Mouse (Mus musculus) lung, embryonic 14.5 days (tissue): ENCODE measurements around the gene Gm43517. TPM values are rescaled to one million over a fixed set of nuclear protein-coding genes. Genes with fewer than 3 reads are reported as not detected.

ENCODE experiments used
- ATAC-seq: fragments of 200-750 bp; cut with Nextera tagmentation; 2 replicates; pipeline ENCODE4 v1.8.0; 2017; ENCODE audit warnings: mild to moderate bottlenecking, moderate TSS enrichment, moderate library complexity; ENCODE audit not compliant: insufficient read depth
- DNase-seq: peaks from one replicate; pipeline ENCODE4 v3.0.0-alpha.2; 2015
- H3K27ac ChIP-seq: fragments of 300-500 bp; sonication (generic); 2 replicates; pipeline ENCODE4 v1.5.1; 2014; ENCODE audit warnings: low read depth, mild to moderate bottlenecking, moderate library complexity
- H3K27me3 ChIP-seq: fragments of 300-500 bp; sonication (generic); 2 replicates; pipeline ENCODE4 v1.6.1; 2014; ENCODE audit warnings: low read length, control low read depth; ENCODE audit not compliant: insufficient read depth
- H3K36me3 ChIP-seq: fragments of 300-500 bp; sonication (generic); 2 replicates; pipeline ENCODE4 v1.6.1; 2014; ENCODE audit warnings: control low read depth; ENCODE audit not compliant: insufficient read depth
- H3K4me1 ChIP-seq: fragments of 300-500 bp; sonication (generic); 2 replicates; pipeline ENCODE4 v1.6.1; 2014; ENCODE audit warnings: antibody characterized with exemption, control low read depth; ENCODE audit not compliant: insufficient read depth
- H3K4me2 ChIP-seq: fragments of 300-500 bp; sonication (generic); 2 replicates; pipeline ENCODE4 v1.6.1; 2014; ENCODE audit warnings: mild to moderate bottlenecking
- H3K4me3 ChIP-seq: fragments of 300-500 bp; sonication (generic); 2 replicates; pipeline ENCODE4 v1.5.1; 2014; ENCODE audit warnings: low read depth, low read length
- H3K9ac ChIP-seq: fragments of 300-500 bp; sonication (generic); 2 replicates; pipeline ENCODE4 v1.6.1; 2014
- H3K9me3 ChIP-seq: fragments of 300-500 bp; sonication (generic); 2 replicates; pipeline ENCODE4 v1.6.1; 2016; ENCODE audit warnings: low read depth, low read length, control low read depth
- CTCF ChIP-seq: IDR thresholded peaks from 2 replicates; pipeline ENCODE4 v1.5.1; 2016; ENCODE audit warnings: antibody characterized with exemption, low read depth
- WGBS: fragments of 180-500 bp; shearing (Covaris S2); extraction: QIAGEN DNeasy Blood & Tissue Kit; methylation state at CpG from one replicate; pipeline ENCODE4 v1.1.7; 2014; 5-methylcytosine and 5-hydroxymethylcytosine counted together
- polyA plus RNA-seq: library from polyadenylated mRNA; unstranded; fragments of >200 nt; fragmentation: Nextera tagmentation; extraction: Ambion mirVana; gene quantifications from 2 replicates; pipeline ENCODE4 v1.2.1, GENCODE M21; 2014

Gm43517 gene
- polyA plus RNA-seq, 1 experiment from 2014 or later = not detected

DNA sequence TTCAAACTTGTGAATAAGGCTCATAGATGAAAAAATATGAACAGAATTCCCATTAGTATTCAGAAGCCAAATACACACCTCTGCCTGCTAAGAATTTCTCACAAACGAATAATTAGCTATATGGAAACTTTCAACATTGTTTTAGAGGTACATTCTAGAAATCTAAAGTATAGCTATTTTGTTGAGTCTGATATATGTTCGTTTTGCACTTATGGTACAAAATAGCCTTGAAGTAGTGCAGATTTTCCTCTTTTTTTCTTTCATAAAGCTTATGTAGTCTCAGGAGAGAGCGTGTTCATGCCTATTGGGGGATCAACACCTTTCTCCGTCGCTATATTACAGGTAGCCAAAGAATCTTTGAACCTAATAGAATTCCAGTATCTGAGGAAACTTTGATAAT lies 7.9 kb downstream of the Gm43517 start:
- ATAC-seq = no peak
- H3K27me3 ChIP-seq = peaks cover 83% of the 10 kb centered on the region
- no peaks in the 10 kb centered on the region for H3K9me3 ChIP-seq
- H3K9ac ChIP-seq = no peak overlapping the region
- DNase-seq = peak; percentile 13
- TF ChIP-seq CTCF = no peak
- H3K4me3 ChIP-seq = no peak overlapping the region
- H3K4me1 ChIP-seq = no peaks in the 10 kb centered on the region
- no peak overlapping the region for H3K27ac ChIP-seq
- no peaks in the 10 kb centered on the region for H3K36me3 ChIP-seq
- no peak overlapping the region for H3K4me2 ChIP-seq
- 13% methylated on average over 5 of the region's 5 CpGs for WGBS

DNA sequence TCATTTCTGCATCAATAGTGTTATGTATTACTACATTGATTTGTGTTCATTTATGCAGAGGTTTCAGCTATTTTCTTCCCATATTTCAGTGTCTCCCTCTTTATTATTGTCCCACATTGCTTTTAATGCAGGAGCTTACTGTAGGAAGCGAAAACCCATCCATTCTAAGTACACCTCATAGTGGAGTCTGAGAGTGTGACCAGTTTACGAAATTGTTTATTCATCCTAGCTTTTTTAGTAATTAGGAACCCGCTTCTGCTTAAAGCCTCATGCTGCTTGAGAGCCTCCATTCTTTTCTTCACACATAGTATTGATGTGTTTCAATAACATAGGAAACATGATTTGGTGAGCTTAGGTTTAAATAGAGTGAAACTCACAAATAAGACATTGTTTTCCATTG lies 8.7 kb downstream of the Gm43517 start:
- WGBS = 15% methylated on average over 3 of the region's 3 CpGs
- Histone ChIP-seq H3K4me3 (no peak overlapping the region), H3K36me3 (no peaks in the 10 kb centered on the region), H3K4me2 (no peak overlapping the region), H3K4me1 (no peaks in the 10 kb centered on the region), H3K9ac (no peak overlapping the region), H3K27me3 (peaks cover 85% of the 10 kb centered on the region), H3K27ac (no peak overlapping the region), H3K9me3 (no peaks in the 10 kb centered on the region)
- no peak for ATAC-seq
- TF ChIP-seq CTCF = no peak
- peak; percentile 8 for DNase-seq

DNA sequence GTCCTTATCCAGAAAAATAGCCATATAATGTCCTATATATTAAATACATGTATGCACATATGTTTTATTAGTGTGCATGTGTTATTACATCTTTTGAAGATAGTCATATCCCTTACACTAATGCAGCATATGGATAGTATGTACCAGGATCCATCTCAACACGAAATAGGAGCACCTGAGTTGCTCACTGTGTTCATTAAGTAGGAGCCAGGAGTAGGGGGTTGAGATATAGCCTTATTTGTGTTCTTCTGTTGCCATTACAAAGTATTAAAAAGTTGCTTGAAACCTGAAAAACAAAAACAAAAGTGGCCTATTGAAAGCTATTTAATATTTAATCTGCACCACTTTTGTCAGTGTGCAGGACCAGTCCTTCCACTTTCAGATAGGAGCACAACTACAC lies 9.2 kb downstream of the Gm43517 start:
- Histone ChIP-seq H3K27ac (no peak overlapping the region), H3K4me3 (no peak overlapping the region), H3K4me1 (no peaks in the 10 kb centered on the region), H3K4me2 (no peak overlapping the region), H3K36me3 (no peaks in the 10 kb centered on the region), H3K27me3 (peaks cover 87% of the 10 kb centered on the region), H3K9ac (no peak overlapping the region), H3K9me3 (no peaks in the 10 kb centered on the region)
- DNase-seq (no peak), ATAC-seq (no peak)
- TF ChIP-seq CTCF = no peak
- WGBS = 6% methylated on average over 1 of the region's 1 CpGs

DNA sequence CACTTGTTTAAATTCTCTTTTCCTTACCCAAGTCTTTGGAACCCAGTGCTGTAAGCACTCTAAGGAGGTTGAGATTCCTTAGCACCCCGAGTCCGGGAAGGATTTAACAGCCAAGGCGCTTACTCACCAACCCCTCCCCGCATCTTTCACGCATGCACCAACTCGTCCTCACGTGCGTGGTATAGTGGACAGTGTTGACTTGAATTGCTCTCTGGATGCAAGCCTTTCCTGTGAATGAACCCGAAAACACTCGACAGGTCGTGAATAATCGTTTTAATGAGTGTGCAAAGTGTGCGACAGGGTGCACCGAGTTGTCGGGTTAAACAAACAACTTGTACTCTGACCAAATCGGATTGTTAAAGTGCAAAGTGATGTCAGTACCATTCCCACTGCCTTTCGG lies 9.9 kb downstream of the Gm43517 start:
- Histone ChIP-seq H3K9me3 (no peaks in the 10 kb centered on the region), H3K4me1 (no peaks in the 10 kb centered on the region), H3K27ac (no peak overlapping the region), H3K9ac (no peak overlapping the region), H3K4me3 (no peak overlapping the region), H3K4me2 (no peak overlapping the region), H3K36me3 (no peaks in the 10 kb centered on the region), H3K27me3 (peaks cover 84% of the 10 kb centered on the region)
- 4% methylated on average over 17 of the region's 17 CpGs for WGBS
- TF ChIP-seq CTCF = no peak
- no peak for DNase-seq
- ATAC-seq = no peak

DNA sequence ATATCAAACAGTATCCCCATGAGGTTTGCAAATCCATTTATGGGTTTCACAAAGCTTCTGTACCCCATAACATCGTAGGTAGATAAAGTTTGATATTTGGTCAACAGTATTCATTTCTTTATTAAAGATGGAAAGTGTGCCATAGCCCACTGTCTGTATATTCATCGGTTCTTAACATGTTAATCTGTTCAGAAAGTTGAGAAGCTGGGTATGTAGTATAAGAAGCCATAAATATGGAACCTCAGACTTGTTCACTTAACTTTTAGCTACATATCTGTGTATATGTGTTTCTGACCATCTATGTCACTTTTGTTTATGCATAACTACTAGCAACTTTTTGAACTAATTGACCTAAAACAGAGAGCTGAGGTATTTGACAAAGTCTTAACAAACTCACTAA lies 11.0 kb downstream of the Gm43517 start:
- H3K4me3 ChIP-seq = no peak overlapping the region
- no peak overlapping the region for H3K27ac ChIP-seq
- H3K27me3 ChIP-seq = peaks cover 84% of the 10 kb centered on the region
- H3K9me3 ChIP-seq = no peaks in the 10 kb centered on the region
- 30% methylated on average over 2 of the region's 2 CpGs for WGBS
- ATAC-seq (no peak), DNase-seq (no peak)
- no peaks in the 10 kb centered on the region for H3K4me1 ChIP-seq
- H3K36me3 ChIP-seq = no peaks in the 10 kb centered on the region
- H3K4me2 ChIP-seq = no peak overlapping the region
- TF ChIP-seq CTCF = no peak
- H3K9ac ChIP-seq = no peak overlapping the region

DNA sequence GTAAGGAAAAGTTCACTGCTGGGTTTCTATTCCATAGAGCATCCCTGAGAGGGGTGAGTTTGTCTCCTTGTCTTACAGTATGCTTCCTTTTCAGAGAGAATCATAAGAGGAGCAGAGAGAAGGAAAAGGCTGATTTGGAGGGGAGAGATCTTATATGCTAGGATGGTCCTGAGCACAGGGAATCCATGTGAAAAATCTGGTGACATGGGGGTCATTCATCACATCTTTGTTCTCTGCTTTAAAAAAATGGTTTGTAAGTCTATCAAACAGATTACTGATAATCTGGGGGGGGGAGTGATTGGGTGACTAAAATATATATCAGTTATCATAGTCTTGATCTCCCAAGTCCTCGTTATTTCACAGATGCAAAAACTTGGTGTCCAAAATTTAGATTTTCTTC lies 11.8 kb downstream of the Gm43517 start:
- H3K4me2 ChIP-seq = no peak overlapping the region
- no peak overlapping the region for H3K9ac ChIP-seq
- H3K4me3 ChIP-seq = no peak overlapping the region
- no peak for TF ChIP-seq CTCF
- 25% methylated on average over 1 of the region's 1 CpGs for WGBS
- peaks cover 84% of the 10 kb centered on the region for H3K27me3 ChIP-seq
- DNase-seq (no peak), ATAC-seq (no peak)
- H3K27ac ChIP-seq = no peak overlapping the region
- H3K36me3 ChIP-seq = no peaks in the 10 kb centered on the region
- no peaks in the 10 kb centered on the region for H3K4me1 ChIP-seq
- H3K9me3 ChIP-seq = no peaks in the 10 kb centered on the region

DNA sequence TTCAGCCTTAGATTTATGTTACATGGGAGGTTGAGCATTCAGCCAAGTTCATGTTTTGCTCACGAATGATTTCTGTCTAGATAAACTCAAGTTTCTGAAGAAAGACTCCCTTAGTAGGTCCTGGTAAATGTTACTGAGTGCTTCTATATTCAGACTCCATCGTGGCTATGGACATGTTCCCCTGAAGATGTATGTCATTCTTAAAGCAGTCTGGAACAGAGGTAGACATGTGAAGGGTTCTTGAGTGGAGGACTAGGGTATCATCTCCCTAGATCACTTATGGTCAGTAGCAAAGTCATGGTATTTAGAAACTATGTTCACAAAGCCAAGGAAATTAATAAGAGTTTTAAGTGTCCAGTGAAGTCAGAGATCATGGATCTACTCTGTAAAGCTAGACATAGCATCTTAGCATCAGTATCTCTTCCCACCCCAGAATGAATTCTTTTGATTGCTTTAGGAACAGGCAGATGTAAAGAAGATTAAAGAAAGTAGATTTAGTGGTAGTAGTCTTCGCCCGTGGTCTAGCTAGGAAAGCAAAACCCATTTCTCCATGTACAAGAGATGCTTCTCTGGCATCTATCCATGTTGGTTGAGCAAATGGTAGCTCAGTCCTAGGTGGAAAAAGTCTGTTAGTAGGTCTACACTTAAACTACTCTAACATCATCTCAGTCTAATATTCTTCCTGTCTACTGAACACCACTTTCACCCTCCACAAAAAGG lies 12.6 kb downstream of the Gm43517 start:
- no peak overlapping the region for H3K9ac ChIP-seq

DNA sequence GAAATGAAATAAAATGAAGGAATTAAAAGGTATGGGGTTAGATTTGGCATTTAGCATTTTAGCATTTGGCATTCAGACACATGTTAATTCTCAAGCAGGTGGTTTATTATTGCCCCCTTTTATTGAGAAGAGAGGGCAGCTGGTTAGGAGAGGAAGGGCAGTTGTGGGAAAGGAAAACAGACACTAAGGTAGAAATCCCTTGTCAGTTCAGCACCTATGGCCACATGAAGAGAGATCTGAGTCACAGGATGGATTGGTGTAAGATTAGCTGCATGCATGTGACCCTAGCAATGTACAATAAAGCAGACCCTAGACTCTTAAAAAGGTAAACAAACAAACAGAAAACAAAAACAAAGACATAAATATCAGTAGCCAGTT lies 13.2 kb downstream of the Gm43517 start:
- Histone ChIP-seq H3K36me3 (no peaks in the 10 kb centered on the region), H3K4me3 (no peak overlapping the region), H3K27me3 (peaks cover 83% of the 10 kb centered on the region), H3K4me2 (no peak overlapping the region), H3K4me1 (no peaks in the 10 kb centered on the region), H3K27ac (no peak overlapping the region), H3K9ac (no peak overlapping the region), H3K9me3 (no peaks in the 10 kb centered on the region)
- no peak for ATAC-seq
- TF ChIP-seq CTCF = no peak
- no peak for DNase-seq

More for the DNA sequence above, 12.6 kb downstream of the Gm43517 start:
- no peak for ATAC-seq
- H3K27me3 ChIP-seq = peaks cover 83% of the 10 kb centered on the region
- 22% methylated on average over 4 of the region's 4 CpGs for WGBS
- TF ChIP-seq CTCF = no peak
- no peaks in the 10 kb centered on the region for H3K4me1 ChIP-seq
- no peaks in the 10 kb centered on the region for H3K36me3 ChIP-seq
- H3K27ac ChIP-seq = no peak overlapping the region
- H3K9me3 ChIP-seq = no peaks in the 10 kb centered on the region
- DNase-seq = no peak
- no peak overlapping the region for H3K4me3 ChIP-seq
- H3K4me2 ChIP-seq = no peak overlapping the region
